Mouse (Mus musculus) left cerebral cortex, adult 8-10 months (tissue): ENCODE measurements around the gene Gigyf2. TPM values are rescaled to one million over a fixed set of nuclear protein-coding genes. Genes with fewer than 3 reads are reported as not detected.
A peak's percentile ranks its signal among the peaks of the same experiment; 100 is the strongest.

Source experiments
- DNase-seq, 2 experiments: peaks; one replicate each; pipeline ENCODE4 v3.0.0; 2022; ENCODE audit warnings: low spot score in 2 of 2
- total RNA-seq, 4 experiments: library from RNA; stranded (reverse); gene quantifications; 2 replicates each; pipeline ENCODE4 v1.2.4; 2022

Gigyf2 gene
- total RNA-seq, 4 experiments from 2014 or later, result 121 to 154 (median 142) TPM

- DNase-seq, result peak in 1 of 2 experiments; percentile 21
Observed at GRCm38 (mm10) chr1:87316672-87317071, 10.1 kb upstream of the Gigyf2 start.

GRCm38 (mm10) chr1:87321071-87321470 is 5.7 kb upstream of the Gigyf2 start:
- no peak for DNase-seq

- DNase-seq, result no peak
Observed at GRCm38 (mm10) chr1:87322778-87323177, 4.0 kb upstream of the Gigyf2 start.

- DNase-seq, result no peak
Observed at GRCm38 (mm10) chr1:87324649-87325048, 2.1 kb upstream of the Gigyf2 start.

GRCm38 (mm10) chr1:87327165-87327861 is 515 bp downstream of the Gigyf2 start:
- peak; percentile 25 to 28 for DNase-seq

- no peak for DNase-seq
Observed at GRCm38 (mm10) chr1:87331774-87332173, 5.0 kb downstream of the Gigyf2 start.

GRCm38 (mm10) chr1:87350576-87350975 is 23.8 kb downstream of the Gigyf2 start:
- DNase-seq, result no peak

- no peak for DNase-seq
Observed at GRCm38 (mm10) chr1:87360276-87360675, 33.5 kb downstream of the Gigyf2 start.

- DNase-seq, result no peak
Observed at GRCm38 (mm10) chr1:87378024-87378560, 51.3 kb downstream of the Gigyf2 start.

- no peak for DNase-seq
Observed at GRCm38 (mm10) chr1:87379919-87380318, 53.1 kb downstream of the Gigyf2 start.

- DNase-seq, result no peak
Observed at GRCm38 (mm10) chr1:87381152-87381551, 54.4 kb downstream of the Gigyf2 start.

- DNase-seq, result no peak
Observed at GRCm38 (mm10) chr1:87386436-87387092, 59.8 kb downstream of the Gigyf2 start.

GRCm38 (mm10) chr1:87393444-87394195 is 66.8 kb downstream of the Gigyf2 start:
- no peak for DNase-seq

GRCm38 (mm10) chr1:87394594-87394993 is 67.8 kb downstream of the Gigyf2 start, which contains the start of gene Kcnj13:
Gene Kcnj13 (minus strand): TSS chr1:87394729.
- DNase-seq, result no peak

GRCm38 (mm10) chr1:87396923-87397586 is 70.3 kb downstream of the Gigyf2 start:
- no peak for DNase-seq

GRCm38 (mm10) chr1:87404710-87405109 is 77.9 kb downstream of the Gigyf2 start:
- no peak for DNase-seq

- DNase-seq, result no peak
Observed at GRCm38 (mm10) chr1:87406012-87406411, 79.2 kb downstream of the Gigyf2 start.

- no peak for DNase-seq
Observed at GRCm38 (mm10) chr1:87409380-87409779, 82.6 kb downstream of the Gigyf2 start.

GRCm38 (mm10) chr1:87418733-87419132 is 91.9 kb downstream of the Gigyf2 start:
- no peak for DNase-seq

GRCm38 (mm10) chr1:87435125-87435524 is 108.3 kb downstream of the Gigyf2 start:
- no peak for DNase-seq

- no peak for DNase-seq
Observed at GRCm38 (mm10) chr1:87436583-87436982, 109.8 kb downstream of the Gigyf2 start.
